Comparison of ENCODE assay signal across 17 mouse cellular contexts in genomic region chr5:8863580-8864337, GRCm38 (mm10). TPM values are rescaled to one million over a fixed set of nuclear protein-coding genes. Genes with fewer than 3 reads are reported as not detected.
DNase-seq lines count a peak whose midpoint lies in the region; ATAC-seq and TF ChIP-seq lines count a peak whose summit lies in the region.
"Had no signal": no experiment of that assay in that cellular context is flagged by ENCODE, and none has a peak within 500 bp of the region (broad histone marks: within the 10 kb centered on the region; RNA-seq: fewer than 3 reads in every experiment).

No protein-coding gene starts in this region.

- TF ChIP-seq CTCF in lung, embryonic 14.5 days (IDR thresholded peaks at IDR 0.05; ENCODE audit: low read depth): no peak
- no peak for TF ChIP-seq CTCF in brain, embryonic 14.5 days (IDR thresholded peaks at IDR 0.05; ENCODE audit: borderline replicate concordance, extremely low read depth, insufficient read depth, insufficient read length)

- 50% methylated on average over 14 of the region's 14 CpGs for WGBS in forebrain, embryonic 11.5 days
- WGBS in forebrain, embryonic 10.5 days: 68% methylated on average over 14 of the region's 14 CpGs
- WGBS in lung, embryonic 14.5 days: 44% methylated on average over 14 of the region's 14 CpGs
- WGBS in neural tube, embryonic 15.5 days: 46% methylated on average over 14 of the region's 14 CpGs

- no peak overlapping the region for H3K27ac ChIP-seq in forebrain, embryonic 11.5 days (ENCODE audit: low read depth, low read length)
- H3K27ac ChIP-seq in forebrain, embryonic 10.5 days: no peak overlapping the region
- H3K27ac ChIP-seq in lung, embryonic 14.5 days (ENCODE audit: low read depth): no peak overlapping the region
- H3K27ac ChIP-seq in neural tube, embryonic 15.5 days (replicated peaks): no peak overlapping the region
- H3K27ac ChIP-seq: heart, embryonic 15.5 days; neural tube, embryonic 12.5 days had no signal

- no peaks in the 10 kb centered on the region for H3K36me3 ChIP-seq in forebrain, embryonic 11.5 days (ENCODE audit: control insufficient read depth, insufficient read depth, low read length)
- no peaks in the 10 kb centered on the region for H3K36me3 ChIP-seq in forebrain, embryonic 10.5 days (replicated peaks)
- H3K36me3 ChIP-seq in lung, embryonic 14.5 days (ENCODE audit: insufficient read depth): no peaks in the 10 kb centered on the region
- no peaks in the 10 kb centered on the region for H3K36me3 ChIP-seq in neural tube, embryonic 15.5 days
- H3K36me3 ChIP-seq: heart, embryonic 15.5 days; neural tube, embryonic 12.5 days had no signal

- no peak overlapping the region for H3K4me3 ChIP-seq in forebrain, embryonic 11.5 days (ENCODE audit: low read depth, low read length)
- no peak overlapping the region for H3K4me3 ChIP-seq in forebrain, embryonic 10.5 days
- no peak overlapping the region for H3K4me3 ChIP-seq in lung, embryonic 14.5 days (ENCODE audit: low read depth, low read length)
- H3K4me3 ChIP-seq in neural tube, embryonic 15.5 days (replicated peaks): no peak overlapping the region
- H3K4me3 ChIP-seq: heart, embryonic 15.5 days; neural tube, embryonic 12.5 days had no signal

- H3K9me3 ChIP-seq in forebrain, embryonic 11.5 days (ENCODE audit: control insufficient read depth, low read length): no peaks in the 10 kb centered on the region
- H3K9me3 ChIP-seq in forebrain, embryonic 10.5 days: no peaks in the 10 kb centered on the region
- H3K9me3 ChIP-seq in lung, embryonic 14.5 days (ENCODE audit: low read depth, low read length): no peaks in the 10 kb centered on the region
- H3K9me3 ChIP-seq in neural tube, embryonic 15.5 days (replicated peaks): no peaks in the 10 kb centered on the region
- H3K9me3 ChIP-seq: heart, embryonic 15.5 days; neural tube, embryonic 12.5 days had no signal

- ATAC-seq in forebrain, embryonic 11.5 days (replicated peaks; ENCODE audit: low FRiP score): 0 out of 2 replicates have a peak, but pooled peaks have one; percentile 43
- peak; percentile 38; the same call in 1 of the 2 replicates for ATAC-seq in lung, embryonic 14.5 days (ENCODE audit: insufficient read depth)
- peak; percentile 75 for ATAC-seq in inflammation-experienced regulatory T-cells, adult 6 months
- no peak for ATAC-seq in neural tube, embryonic 15.5 days (ENCODE audit: low FRiP score)
- ATAC-seq: intestine, postnatal 0 days; liver, postnatal 0 days had no signal

- no peak overlapping the region for H3K9ac ChIP-seq in forebrain, embryonic 11.5 days (ENCODE audit: low read length)
- no peak overlapping the region for H3K9ac ChIP-seq in lung, embryonic 14.5 days
- no peak overlapping the region for H3K9ac ChIP-seq in neural tube, embryonic 15.5 days (replicated peaks)
- H3K9ac ChIP-seq: heart, embryonic 15.5 days; liver, postnatal 0 days; neural tube, embryonic 12.5 days had no signal

- H3K27me3 ChIP-seq in forebrain, embryonic 11.5 days (ENCODE audit: control insufficient read depth, insufficient read depth, low read length): no peaks in the 10 kb centered on the region
- H3K27me3 ChIP-seq in forebrain, embryonic 10.5 days (ENCODE audit: poor library complexity, severe bottlenecking): no peaks in the 10 kb centered on the region
- no peaks in the 10 kb centered on the region for H3K27me3 ChIP-seq in lung, embryonic 14.5 days (ENCODE audit: insufficient read depth, low read length)
- H3K27me3 ChIP-seq in neural tube, embryonic 15.5 days (replicated peaks): no peaks in the 10 kb centered on the region
- H3K27me3 ChIP-seq: heart, embryonic 15.5 days; neural tube, embryonic 12.5 days had no signal

- no peak for DNase-seq in forebrain, embryonic 11.5 days (ENCODE audit: low spot score)
- no peak for DNase-seq in forebrain, embryonic 10.5 days (ENCODE audit: extremely low spot score, low spot score)
- peak; percentile 43 for DNase-seq in lung, embryonic 14.5 days
- no peak for DNase-seq in lung, postnatal 25 days (ENCODE audit: low spot score)
- DNase-seq in brain, embryonic 14.5 days (ENCODE audit: low read depth): peak; percentile 44
- DNase-seq in adrenal gland, postnatal 10 days: no peak
- DNase-seq: adrenal gland, postnatal 25 days; cerebellum, adult 11-12 months; left cerebral cortex, postnatal 4 days; liver, postnatal 0 days; right cerebral cortex, adult 18-20 months; thymus, postnatal 4 days had no signal

- H3K4me2 ChIP-seq in forebrain, embryonic 11.5 days (ENCODE audit: low read depth, low read length, severe bottlenecking): no peak overlapping the region
- H3K4me2 ChIP-seq in lung, embryonic 14.5 days: no peak overlapping the region
- H3K4me2 ChIP-seq in neural tube, embryonic 15.5 days: no peak overlapping the region
- H3K4me2 ChIP-seq: heart, embryonic 15.5 days; neural tube, embryonic 12.5 days had no signal

- no peak for TF ChIP-seq POLR2A in brain, embryonic 14.5 days (IDR thresholded peaks at IDR 0.05; ENCODE audit: borderline replicate concordance, extremely low read depth, insufficient read depth, insufficient read length, poor library complexity, severe bottlenecking)

- no peaks in the 10 kb centered on the region for H3K4me1 ChIP-seq in forebrain, embryonic 11.5 days (replicated peaks; ENCODE audit: control insufficient read depth, insufficient read depth, low read length)
- H3K4me1 ChIP-seq in forebrain, embryonic 10.5 days: peaks cover 10% of the 10 kb centered on the region
- H3K4me1 ChIP-seq in lung, embryonic 14.5 days (ENCODE audit: insufficient read depth): no peaks in the 10 kb centered on the region
- no peaks in the 10 kb centered on the region for H3K4me1 ChIP-seq in neural tube, embryonic 15.5 days
- H3K4me1 ChIP-seq: heart, embryonic 15.5 days; neural tube, embryonic 12.5 days had no signal

RNA-seq across cellular contexts. Expression of gene Abcb4, which starts 29.8 kb away (rescaled TPM):
- polyA plus RNA-seq in forebrain, embryonic 11.5 days (2014; fragmentation: Nextera tagmentation; extraction: Ambion mirVana): 0.67 and 0.88 TPM in 2 replicates
- polyA plus RNA-seq in forebrain, embryonic 10.5 days (2016; fragmentation: Nextera tagmentation; extraction: Ambion mirVana): 0.29 and 0.64 TPM in 2 replicates
- 0.19 and 0.22 TPM in 2 replicates for polyA plus RNA-seq in lung, embryonic 14.5 days (2014; fragmentation: Nextera tagmentation; extraction: Ambion mirVana)
- polyA plus RNA-seq in brain, embryonic 14.5 days (2012; rRNA removed): 0.34 and 0.45 TPM in 2 replicates
- 1 to 10 TPM in 1 of 3 experiments, under 1 TPM in 1, not detected in 1; 0.77 to 1.0 TPM for polyA plus RNA-seq in inflammation-experienced regulatory T-cells, adult 6 months (2017; shearing (Covaris generic))
- total RNA-seq in adrenal gland, postnatal 10 days (2021): 10 to 100 TPM; 13.4 to 23.1 TPM
- polyA plus RNA-seq in neural tube, embryonic 15.5 days (2015; fragmentation: Nextera tagmentation; extraction: Ambion mirVana): 0.78 and 0.87 TPM in 2 replicates

Comparison
In these comparisons a context has a peak if more than half of its experiments do, and no peak if none do; other contexts are left out.
1. DNase-seq: peak in lung, embryonic 14.5 days (single experiment) and brain, embryonic 14.5 days (single experiment); none in forebrain, embryonic 11.5 days (single experiment), forebrain, embryonic 10.5 days (single experiment), lung, postnatal 25 days (single experiment) and adrenal gland, postnatal 10 days (single experiment).